In the genomic region with DNA sequence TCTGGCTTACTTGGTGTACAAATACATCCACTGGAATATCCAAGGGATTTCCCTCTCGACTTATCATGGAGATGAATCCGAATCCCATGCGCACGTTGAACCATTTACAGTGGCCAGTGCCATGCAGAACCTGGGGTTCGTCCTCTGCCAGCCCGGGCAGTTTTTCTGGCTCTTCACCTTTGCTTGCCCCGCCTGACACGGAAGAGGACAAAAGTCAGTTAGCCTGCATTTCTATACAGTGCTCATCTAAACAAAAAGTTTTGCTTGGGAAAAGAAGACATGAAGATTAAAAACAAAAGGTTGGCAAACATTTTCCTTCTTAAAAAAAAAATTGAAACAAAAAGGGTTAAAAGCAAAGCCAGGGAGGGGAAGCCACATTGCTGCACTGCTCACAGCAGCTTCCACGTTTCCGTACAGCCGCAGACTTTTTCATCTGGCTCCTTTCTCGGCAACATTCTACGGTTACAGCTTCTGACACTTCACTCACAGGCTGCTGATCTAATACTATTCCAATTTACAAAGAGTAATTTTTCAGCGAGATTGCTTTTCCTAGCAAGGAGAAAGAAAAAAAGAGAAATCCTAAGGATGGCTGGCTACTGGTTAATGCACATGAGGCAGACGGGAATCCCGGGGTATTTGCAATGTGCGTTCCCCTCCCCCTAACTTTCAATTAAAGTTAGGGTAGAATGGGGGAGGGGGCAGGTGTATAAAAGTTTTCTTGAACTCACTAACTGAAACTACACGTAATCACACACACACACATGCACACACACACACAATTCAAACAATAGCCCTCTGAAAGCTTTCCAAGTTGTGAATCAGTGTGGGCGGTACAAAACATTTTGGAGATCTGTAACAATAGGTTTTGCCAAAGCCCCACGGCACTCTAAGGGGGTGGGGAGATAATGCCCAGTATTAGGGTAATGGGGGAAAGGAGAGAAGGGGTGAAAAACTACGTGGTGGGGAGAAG, we compare ENCODE assay signal across 8 mouse cellular contexts. TPM values are rescaled to one million over a fixed set of nuclear protein-coding genes. Genes with fewer than 3 reads are reported as not detected.
A peak's percentile ranks its signal among the peaks of the same experiment; 100 is the strongest.
DNase-seq lines count a peak whose midpoint lies in the region; ATAC-seq lines count a peak whose summit lies in the region.

No protein-coding gene starts in this region.

- ATAC-seq in heart, embryonic 16.5 days (replicated peaks; ENCODE audit: extremely low read depth, insufficient read depth, low FRiP score) = peak; percentile 46
- peak; percentile 56; the same call in 1 of the 2 replicates for ATAC-seq in liver, embryonic 15.5 days (ENCODE audit: insufficient read depth)

- 0 out of 2 replicates have a peak, but pooled peaks cover 4% of the 10 kb centered on the region for H3K27me3 ChIP-seq in heart, embryonic 16.5 days (ENCODE audit: control insufficient read depth, insufficient read depth, low read length)
- H3K27me3 ChIP-seq in liver, embryonic 15.5 days = no peaks in the 10 kb centered on the region; the same call in 1 of the 2 replicates

- H3K36me3 ChIP-seq in heart, embryonic 16.5 days (ENCODE audit: control insufficient read depth, insufficient read depth) = no peaks in the 10 kb centered on the region
- no peaks in the 10 kb centered on the region for H3K36me3 ChIP-seq in liver, embryonic 15.5 days (replicated peaks)

- H3K27ac ChIP-seq in heart, embryonic 16.5 days (ENCODE audit: low read length) = peak overlapping the region; percentile 87
- H3K27ac ChIP-seq in liver, embryonic 15.5 days (replicated peaks) = peak overlapping the region; percentile 10; the same call in 1 of the 2 replicates

- H3K9ac ChIP-seq in heart, embryonic 16.5 days (ENCODE audit: low read length) = peak overlapping the region; percentile 80
- H3K9ac ChIP-seq in liver, embryonic 15.5 days = peak overlapping the region; percentile 13

- H3K4me3 ChIP-seq in heart, embryonic 16.5 days (ENCODE audit: low read length) = peak overlapping the region; percentile 70
- H3K4me3 ChIP-seq in liver, embryonic 15.5 days (replicated peaks) = peak overlapping the region; percentile 50

- no peaks in the 10 kb centered on the region for H3K9me3 ChIP-seq in heart, embryonic 16.5 days (replicated peaks; ENCODE audit: control insufficient read depth, low read length)
- H3K9me3 ChIP-seq in liver, embryonic 15.5 days (replicated peaks) = no peaks in the 10 kb centered on the region

- DNase-seq in 3T3-L1 (ENCODE audit: low read depth, low spot score) (peak; percentile 73), R1 (ENCODE audit: low read depth, low spot score) (peak; percentile 60)
- DNase-seq in right cerebral cortex, postnatal 10 days (ENCODE audit: low spot score in 2 of 2) = no peak
- no peak for DNase-seq in cerebellum, adult 18-20 months
- DNase-seq in urinary bladder, postnatal 4 days (ENCODE audit: low spot score in 2 of 2) = no peak
- DNase-seq in kidney, postnatal 25 days = no peak

- under 1% methylated on average over 21 of the region's 21 CpGs for WGBS in heart, embryonic 16.5 days
- under 1% methylated on average over 21 of the region's 21 CpGs for WGBS in liver, embryonic 15.5 days (ENCODE audit: insufficient replicate concordance)

- peak overlapping the region; percentile 79 for H3K4me2 ChIP-seq in heart, embryonic 16.5 days (ENCODE audit: low read depth, low read length)
- peak overlapping the region; percentile 75 for H3K4me2 ChIP-seq in liver, embryonic 15.5 days

- 0 out of 2 replicates have a peak, but pooled peaks cover 3% of the 10 kb centered on the region for H3K4me1 ChIP-seq in heart, embryonic 16.5 days (ENCODE audit: control insufficient read depth, insufficient read depth, low read length)
- H3K4me1 ChIP-seq in liver, embryonic 15.5 days (replicated peaks) = peaks cover 35% of the 10 kb centered on the region

RNA-seq across cellular contexts. Expression of gene Lin28b, which starts 16.9 kb away (rescaled TPM):
- polyA plus RNA-seq in heart, embryonic 16.5 days (2015; fragmentation: Nextera tagmentation; extraction: Ambion mirVana) = 2.7 and 3.6 TPM in 2 replicates
- polyA plus RNA-seq in liver, embryonic 15.5 days (2015; fragmentation: Nextera tagmentation; extraction: Ambion mirVana) = 5.3 and 6.0 TPM in 2 replicates

Comparison
In these comparisons a context has a peak if more than half of its experiments do, and no peak if none do; other contexts are left out.
1. DNase-seq: peak in 3T3-L1 (single experiment) and R1 (single experiment); none in right cerebral cortex, postnatal 10 days (0 of 2), cerebellum, adult 18-20 months (0 of 2), urinary bladder, postnatal 4 days (0 of 2) and kidney, postnatal 25 days (0 of 2).